Mouse (Mus musculus) erythroblast, embryonic 14.5 days (primary cell): ENCODE data around the gene Ermap.

Experiments
- GATA1 ChIP-seq: IDR thresholded peaks from 2 replicates; pipeline ENCODE4 v1.6.1; 2012; ENCODE audit warnings: low read length, inconsistent platforms, mixed read lengths
- TAL1 ChIP-seq: IDR thresholded peaks from 3 replicates; pipeline ENCODE4 v1.6.1; 2012; ENCODE audit warnings: low read length, inconsistent platforms, mixed read lengths

DNA sequence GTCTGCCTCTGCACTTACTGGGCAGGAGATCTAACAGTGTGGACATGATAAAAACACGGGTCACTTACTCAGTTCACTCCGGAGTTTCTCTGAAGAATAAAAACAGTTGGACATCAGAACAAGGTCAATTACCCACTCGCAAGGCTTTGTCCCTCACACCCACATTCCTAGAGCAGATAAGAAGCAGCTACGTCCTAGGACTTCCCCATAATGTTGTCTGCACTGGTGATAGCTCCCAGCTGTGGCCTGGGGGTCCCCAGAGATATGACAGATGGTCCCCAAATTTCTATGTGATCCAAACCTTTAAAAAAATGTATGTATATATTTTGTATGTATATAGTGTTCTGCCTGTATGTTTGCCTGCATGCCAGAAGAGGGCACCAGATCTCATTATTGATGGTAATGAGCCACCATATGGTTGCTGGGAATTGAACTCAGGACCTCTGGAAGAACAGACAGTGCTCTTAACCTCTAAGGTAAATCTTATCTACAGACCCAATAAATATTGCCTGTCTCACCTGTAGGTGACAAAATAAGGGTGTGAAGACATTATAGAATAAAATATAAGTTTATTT lies 9.6 kb downstream of the Ermap start:
- TF ChIP-seq TAL1 (no peak), GATA1 (no peak)
